Comparison of ENCODE assay signal across 9 mouse cellular contexts in genomic region chr6:86522001-86522911, GRCm38 (mm10). TPM values are rescaled to one million over a fixed set of nuclear protein-coding genes. Genes with fewer than 3 reads are reported as not detected.
A peak's percentile ranks its signal among the peaks of the same experiment; 100 is the strongest.
DNase-seq lines count a peak whose midpoint lies in the region; ATAC-seq and TF ChIP-seq lines count a peak whose summit lies in the region.
"Had no signal": no experiment of that assay in that cellular context is flagged by ENCODE, and none has a peak within 500 bp of the region (broad histone marks: within the 10 kb centered on the region; RNA-seq: fewer than 3 reads in every experiment).

No protein-coding gene starts in this region.

- H3K36me3 ChIP-seq in E14TG2a.4 (ENCODE audit: insufficient read depth, low read length): peaks cover 38% of the 10 kb centered on the region
- H3K36me3 ChIP-seq in hindbrain, embryonic 11.5 days (ENCODE audit: control insufficient read depth, insufficient read depth, low read length): no peaks in the 10 kb centered on the region
- peaks cover 15% of the 10 kb centered on the region for H3K36me3 ChIP-seq in midbrain, embryonic 14.5 days (ENCODE audit: control insufficient read depth, insufficient read depth, low read length)

- ATAC-seq in hindbrain, embryonic 11.5 days (ENCODE audit: low FRiP score): no peak
- no peak for ATAC-seq in midbrain, embryonic 14.5 days (ENCODE audit: low FRiP score, low TSS enrichment)

- 87% methylated on average over 5 of the region's 5 CpGs for WGBS in hindbrain, embryonic 11.5 days
- WGBS in midbrain, embryonic 14.5 days: 80% methylated on average over 5 of the region's 5 CpGs

- peak; percentile 16 to 18 for DNase-seq in cerebellum, postnatal 14 days
- DNase-seq in cerebellum, postnatal 36 days: no peak
- peak; percentile 10 for DNase-seq in hindbrain, embryonic 11.5 days (ENCODE audit: low spot score)
- DNase-seq in midbrain, embryonic 14.5 days: peak; percentile 2
- no peak for DNase-seq in right cerebral cortex, adult 2 months (ENCODE audit: low spot score in 2 of 2)
- no peak for DNase-seq in layer of hippocampus, adult 2 months (ENCODE audit: low spot score in 2 of 2)
- DNase-seq in T-cell, adult 2 months (ENCODE audit: low spot score): no peak

- TF ChIP-seq CTCF in E14TG2a.4 (conservative IDR thresholded peaks at IDR 0.05; ENCODE audit: low read length): no peak
- no peak for TF ChIP-seq CTCF in layer of hippocampus, adult 2 months (conservative IDR thresholded peaks at IDR 0.05)

- H3K4me2 ChIP-seq in hindbrain, embryonic 11.5 days (replicated peaks; ENCODE audit: low read depth, low read length): no peak overlapping the region; the same call in 1 of the 2 replicates
- H3K4me2 ChIP-seq in midbrain, embryonic 14.5 days (ENCODE audit: low read length): peak overlapping the region; percentile 79

- H3K9me3 ChIP-seq in E14TG2a.4 (ENCODE audit: low read length): no peaks in the 10 kb centered on the region
- no peaks in the 10 kb centered on the region for H3K9me3 ChIP-seq in hindbrain, embryonic 11.5 days (ENCODE audit: control insufficient read depth, low read length)
- H3K9me3 ChIP-seq in midbrain, embryonic 14.5 days (ENCODE audit: control insufficient read depth, low read length): no peaks in the 10 kb centered on the region
- H3K9me3 ChIP-seq: G1E had no signal

- no peaks in the 10 kb centered on the region for H3K27me3 ChIP-seq in E14TG2a.4 (ENCODE audit: insufficient read depth, low read length)
- H3K27me3 ChIP-seq in hindbrain, embryonic 11.5 days (ENCODE audit: control insufficient read depth, insufficient read depth, low read length): no peaks in the 10 kb centered on the region
- H3K27me3 ChIP-seq in midbrain, embryonic 14.5 days (ENCODE audit: control insufficient read depth, insufficient read depth, low read length): no peaks in the 10 kb centered on the region

- H3K9ac ChIP-seq in hindbrain, embryonic 11.5 days (ENCODE audit: low read depth, low read length): no peak overlapping the region
- no peak overlapping the region for H3K9ac ChIP-seq in midbrain, embryonic 14.5 days (replicated peaks; ENCODE audit: low read length)

- H3K4me1 ChIP-seq in E14TG2a.4 (replicated peaks; ENCODE audit: low read depth, low read length): peaks cover 59% of the 10 kb centered on the region
- peaks cover 4% of the 10 kb centered on the region; the same call in 1 of the 2 replicates for H3K4me1 ChIP-seq in hindbrain, embryonic 11.5 days (replicated peaks; ENCODE audit: control insufficient read depth, insufficient read depth, low read length)
- peaks cover 15% of the 10 kb centered on the region for H3K4me1 ChIP-seq in midbrain, embryonic 14.5 days (ENCODE audit: control insufficient read depth, insufficient read depth, low read length)

- no peak overlapping the region for H3K27ac ChIP-seq in hindbrain, embryonic 11.5 days (ENCODE audit: low read depth, low read length)
- 0 out of 2 replicates have a peak overlapping the region, but pooled peaks have one; percentile 14 for H3K27ac ChIP-seq in midbrain, embryonic 14.5 days (replicated peaks; ENCODE audit: low read depth, low read length)
- no peak overlapping the region for H3K27ac ChIP-seq in layer of hippocampus, adult 2 months

- peak overlapping the region; percentile 97; the same call in 1 of the 2 replicates for H3K4me3 ChIP-seq in E14TG2a.4 (replicated peaks; ENCODE audit: low read length)
- H3K4me3 ChIP-seq in hindbrain, embryonic 11.5 days (ENCODE audit: low read depth, low read length): 0 out of 2 replicates have a peak overlapping the region, but pooled peaks have one; percentile 4
- H3K4me3 ChIP-seq in midbrain, embryonic 14.5 days (replicated peaks; ENCODE audit: low read depth, low read length): peak overlapping the region; percentile 98
- H3K4me3 ChIP-seq in layer of hippocampus, adult 2 months: no peak overlapping the region

RNA-seq across cellular contexts. Expression of gene Pcbp1, which starts 3.9 kb away (rescaled TPM):
- polyA plus RNA-seq in hindbrain, embryonic 11.5 days (2014; fragmentation: Nextera tagmentation; extraction: Ambion mirVana): 382 and 432 TPM in 2 replicates
- polyA plus RNA-seq in midbrain, embryonic 14.5 days (2014; fragmentation: Nextera tagmentation; extraction: Ambion mirVana): 289 and 325 TPM in 2 replicates
- 100 to 1,000 TPM; 179 to 184 TPM for total RNA-seq in layer of hippocampus, adult 2 months (2021)

Comparison
In these comparisons a context has a peak if more than half of its experiments do, and no peak if none do; other contexts are left out.
1. DNase-seq: peak in cerebellum, postnatal 14 days (2 of 2), hindbrain, embryonic 11.5 days (single experiment) and midbrain, embryonic 14.5 days (single experiment); none in cerebellum, postnatal 36 days (0 of 2), right cerebral cortex, adult 2 months (0 of 2), layer of hippocampus, adult 2 months (0 of 2) and T-cell, adult 2 months (single experiment).